Mouse (Mus musculus) thymus, adult 18-20 months (tissue): ENCODE measurements around the gene Hat1.

Experiments
- DNase-seq, 2 experiments: peaks; one replicate each; pipeline ENCODE4 v3.0.0; 2022; ENCODE audit warnings: mixed read lengths in 2 of 2

Hat1 gene

DNA sequence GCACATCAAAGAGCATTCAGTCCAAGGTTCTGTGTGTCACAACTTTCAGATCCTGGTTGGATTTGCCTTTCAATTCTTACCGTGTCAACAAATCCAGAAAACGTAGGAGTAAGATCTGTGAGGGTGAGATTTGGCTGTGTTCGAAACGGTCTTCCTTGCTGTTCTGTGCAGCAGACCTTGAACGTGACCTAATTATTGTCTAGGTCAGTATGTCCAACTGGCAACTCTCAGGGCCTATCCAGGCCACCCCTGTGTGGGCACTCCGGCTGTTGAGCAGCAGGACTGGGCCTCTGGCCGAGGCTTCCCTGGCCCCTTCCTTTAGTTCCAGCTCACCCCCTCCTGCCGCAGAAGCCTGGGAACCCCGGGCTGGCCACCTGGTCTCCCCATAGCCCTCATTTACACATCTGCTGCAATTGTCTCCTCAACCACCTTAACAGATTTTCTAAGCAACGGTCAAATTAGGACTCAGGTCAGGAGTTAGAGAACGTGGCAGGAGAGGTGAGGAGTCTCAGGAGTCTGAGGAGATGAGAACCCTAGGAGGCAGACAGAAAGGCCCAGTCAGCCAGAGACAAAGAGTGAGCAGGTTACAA lies 78.2 kb downstream of the Hat1 start:
- DNase-seq: no peak

DNA sequence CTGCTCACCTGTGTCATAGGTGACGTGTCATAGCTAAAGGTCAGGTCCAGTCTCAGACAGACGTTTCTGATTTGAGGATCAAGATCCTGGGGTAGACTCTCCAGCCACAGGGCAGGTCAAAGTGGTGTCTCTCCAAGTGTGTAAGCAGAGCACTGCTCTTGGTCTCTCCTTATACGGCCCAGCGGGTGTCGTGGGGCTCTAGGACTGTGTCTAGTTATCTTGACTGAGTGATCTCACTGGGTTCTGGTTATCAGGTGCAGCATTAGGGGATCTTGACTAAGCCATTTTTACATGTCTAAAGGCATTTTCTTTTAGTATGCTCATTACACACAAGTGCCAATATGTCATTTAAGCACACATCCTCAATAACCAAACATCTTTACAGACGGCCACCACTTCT lies 82.3 kb downstream of the Hat1 start:
- no peak for DNase-seq

DNA sequence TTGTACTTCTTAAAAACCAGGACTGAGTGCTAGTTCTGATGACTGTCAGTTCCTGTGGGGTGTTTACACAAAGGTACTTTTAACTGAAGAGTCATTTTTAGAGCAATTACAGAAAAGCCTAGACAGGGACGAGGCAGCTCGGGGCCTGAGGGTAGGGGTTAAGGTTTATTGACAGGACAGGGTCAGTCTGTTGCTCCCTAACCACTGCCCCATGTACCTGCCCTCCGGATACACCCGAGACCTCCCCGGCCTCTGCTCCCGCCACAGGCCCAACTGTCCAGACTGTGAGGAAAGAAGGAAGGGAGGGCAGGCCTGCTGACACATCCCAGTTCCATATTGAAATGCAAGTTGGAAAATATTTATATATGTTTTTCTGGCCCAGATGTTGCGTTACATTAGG lies 85.1 kb downstream of the Hat1 start:
- no peak for DNase-seq

GRCm38 (mm10) chr2:71474345-71474744 lies 85.6 kb downstream of the Hat1 start:
- no peak for DNase-seq

- no peak for DNase-seq
These were observed 86.6 kb downstream of the Hat1 start for GRCm38 (mm10) chr2:71475311-71475710.

DNA sequence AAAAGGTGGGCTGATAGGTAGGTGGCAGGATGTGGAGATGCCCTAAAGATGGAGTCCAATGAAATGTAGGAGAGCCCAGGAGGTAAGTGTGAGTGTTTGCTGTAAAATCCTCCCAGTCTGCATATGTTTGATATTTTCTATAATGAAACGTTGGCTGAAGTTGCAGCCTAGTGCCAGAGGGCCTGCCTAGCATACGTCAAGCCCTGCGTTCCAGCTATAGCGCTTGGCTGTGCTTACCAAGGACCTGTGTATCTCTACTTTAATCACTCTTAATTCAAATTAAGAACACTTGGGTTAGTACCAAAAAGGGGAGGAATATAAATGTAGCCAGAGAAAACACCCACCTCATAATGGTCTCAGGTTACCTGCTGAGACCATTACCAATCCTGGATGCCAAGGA lies 87.0 kb downstream of the Hat1 start:
- DNase-seq: no peak

- no peak for DNase-seq
These were observed 89.0 kb downstream of the Hat1 start for GRCm38 (mm10) chr2:71477787-71478186.

DNA sequence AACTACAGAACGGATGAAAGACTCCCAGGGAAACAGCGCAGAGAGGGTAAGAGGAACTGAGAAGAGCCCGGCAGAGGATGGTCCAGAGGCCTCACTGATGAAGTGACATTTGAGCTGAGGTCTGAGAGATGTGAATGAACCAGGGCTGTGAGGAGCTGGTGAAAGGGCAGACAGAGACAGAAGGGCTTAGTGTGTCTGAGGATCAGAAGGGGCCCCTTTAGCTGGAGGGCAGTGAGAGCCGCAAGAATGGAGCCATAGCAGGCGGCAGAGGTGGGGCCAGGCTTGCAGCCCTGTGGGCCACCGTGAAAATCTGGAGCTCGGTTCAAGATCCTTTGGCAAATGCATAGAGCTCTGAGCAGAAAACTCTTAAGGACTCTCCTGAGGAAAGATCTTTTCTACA lies 91.2 kb downstream of the Hat1 start:
- no peak for DNase-seq

GRCm38 (mm10) chr2:71481825-71482224 lies 93.1 kb downstream of the Hat1 start:
- DNase-seq: no peak

- DNase-seq: no peak
These were observed 94.4 kb downstream of the Hat1 start for GRCm38 (mm10) chr2:71483046-71483716.

DNA sequence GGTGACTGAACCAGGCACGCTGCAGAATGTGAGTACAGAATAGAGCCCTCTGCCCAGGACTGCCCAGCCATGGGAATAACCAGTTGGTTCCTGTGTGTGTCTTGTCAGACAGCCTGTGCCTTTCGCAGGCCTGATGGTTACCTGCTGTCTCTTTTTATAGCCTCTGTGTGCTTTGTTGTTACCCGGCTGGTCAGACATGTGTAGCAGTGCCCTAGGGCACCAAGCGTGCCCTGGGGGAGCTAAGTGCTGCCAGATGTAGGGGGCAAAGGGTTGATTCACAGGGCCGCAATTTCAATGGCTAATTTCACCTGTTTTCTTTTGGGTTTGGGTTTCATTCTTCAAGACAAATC lies 94.9 kb downstream of the Hat1 start:
- no peak for DNase-seq
